Mouse (Mus musculus): ENCODE results near the gene Asic1.

- TF ChIP-seq CTCF (IDR thresholded peaks at IDR 0.05; ENCODE audit: insufficient read depth, low read depth, low read length) (no peak), POLR2A (IDR thresholded peaks at IDR 0.05; ENCODE audit: insufficient read depth, low read depth, low read length) (no peak)
Measured at GRCm38 (mm10) chr15:99679008-99679407, 8.8 kb downstream of the Asic1 start.
